Mouse (Mus musculus) megakaryocyte, embryonic 14.5 days (primary cell): Measurements from ENCODE around the gene Cmtm7.

ENCODE experiments used
- FLI1 ChIP-seq: IDR thresholded peaks from 2 replicates; pipeline ENCODE4 v1.6.1; 2012; ENCODE audit warnings: low read length, inconsistent platforms, mixed read lengths
- GATA1 ChIP-seq: IDR thresholded peaks from 3 replicates; pipeline ENCODE4 v1.6.1; 2012; ENCODE audit warnings: mixed read lengths, low read length, inconsistent platforms, borderline replicate concordance

DNA sequence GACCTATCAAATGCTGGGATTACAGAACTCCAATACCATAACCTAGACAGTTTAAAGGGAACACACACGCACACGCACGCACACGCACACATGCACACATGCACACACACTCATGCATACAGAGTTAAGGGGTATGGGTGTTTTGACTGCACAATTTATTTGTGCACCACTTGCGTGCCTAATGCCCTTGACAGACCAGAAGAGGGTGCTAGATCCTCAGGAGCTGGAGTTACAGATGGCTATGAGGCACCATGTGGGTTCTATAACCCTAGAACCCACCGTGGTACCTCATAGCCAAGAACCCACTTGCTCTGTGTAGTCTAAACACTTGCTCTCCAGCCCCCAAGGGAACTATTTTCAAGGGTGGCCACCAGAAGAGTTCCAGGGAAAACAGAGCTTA, 46.7 kb upstream of the Cmtm7 start:
- TF ChIP-seq GATA1 (no peak), FLI1 (no peak)
